Mouse (Mus musculus): ENCODE data around the gene Mrps30. TPM values are rescaled to one million over a fixed set of nuclear protein-coding genes. Genes with fewer than 3 reads are reported as not detected.
"Not testable (repeated sequence)": the region's sequence is repeated elsewhere in the genome, so short reads cannot be mapped to it uniquely, and the experiment has no call there.

Mrps30 gene
- 32.2 and 33.4 TPM in 2 replicates for polyA plus RNA-seq (2015; fragmentation: Nextera tagmentation; extraction: Ambion mirVana)

- H3K27ac ChIP-seq = peak within 1 kb of the TSS; percentile 84
- H3K4me3 ChIP-seq (replicated peaks) = peak within 1 kb of the TSS; percentile 91
- under 1% methylated on average over 92 of the region's 93 CpGs for WGBS
- peak within 1 kb of the TSS; percentile 68 for H3K4me2 ChIP-seq
- peaks cover 33% of the 10 kb centered on the region for H3K36me3 ChIP-seq
- peak; percentile 98 for ATAC-seq (replicated peaks; ENCODE audit: low FRiP score)
- no peaks in the 10 kb centered on the region for H3K9me3 ChIP-seq (replicated peaks)
- peak within 1 kb of the TSS; percentile 86 for H3K9ac ChIP-seq
- H3K27me3 ChIP-seq = no peaks in the 10 kb centered on the region
- H3K4me1 ChIP-seq = peaks cover 9% of the 10 kb centered on the region
Observed at GRCm38 (mm10) chr13:118386511-118387447, at the start of gene Mrps30, which contains the start of gene B430218F22Rik. Gene Mrps30, minus strand, starts transcription at chr13:118387252. Gene B430218F22Rik, plus strand, starts transcription at chr13:118386630.

GRCm38 (mm10) chr13:118420847-118421246 is 33.8 kb upstream of the Mrps30 start:
- Histone ChIP-seq H3K4me1 (no peaks in the 10 kb centered on the region), H3K9me3 (replicated peaks) (no peaks in the 10 kb centered on the region), H3K27ac (no peak overlapping the region), H3K36me3 (no peaks in the 10 kb centered on the region), H3K27me3 (no peaks in the 10 kb centered on the region), H3K9ac (no peak overlapping the region), H3K4me2 (no peak overlapping the region), H3K4me3 (replicated peaks) (no peak overlapping the region)
- WGBS = 91% methylated on average over 1 of the region's 1 CpGs
- no peak for ATAC-seq (replicated peaks; ENCODE audit: low FRiP score)

GRCm38 (mm10) chr13:118420408-118420807 is 33.4 kb upstream of the Mrps30 start:
- H3K36me3 ChIP-seq = no peaks in the 10 kb centered on the region
- H3K4me3 ChIP-seq (replicated peaks) = no peak overlapping the region
- no peak overlapping the region for H3K4me2 ChIP-seq
- H3K9ac ChIP-seq = no peak overlapping the region
- H3K27ac ChIP-seq = no peak overlapping the region
- 77% methylated on average over 1 of the region's 1 CpGs for WGBS
- H3K4me1 ChIP-seq = no peaks in the 10 kb centered on the region
- H3K9me3 ChIP-seq (replicated peaks) = no peaks in the 10 kb centered on the region
- no peaks in the 10 kb centered on the region for H3K27me3 ChIP-seq
- ATAC-seq (replicated peaks; ENCODE audit: low FRiP score) = no peak

- Histone ChIP-seq H3K4me3 (replicated peaks) (no peak overlapping the region), H3K27me3 (no peaks in the 10 kb centered on the region), H3K4me2 (no peak overlapping the region), H3K36me3 (no peaks in the 10 kb centered on the region), H3K4me1 (no peaks in the 10 kb centered on the region), H3K27ac (no peak overlapping the region), H3K9ac (no peak overlapping the region), H3K9me3 (replicated peaks) (no peaks in the 10 kb centered on the region)
- whole genome bisulfite sequencing = 43% methylated on average over 4 of the region's 4 CpGs
- ATAC-seq (replicated peaks; ENCODE audit: low FRiP score) = no peak
Observed at GRCm38 (mm10) chr13:118418163-118418562, 31.1 kb upstream of the Mrps30 start.

- WGBS = 73% methylated on average over 6 of the region's 6 CpGs
- H3K9me3 ChIP-seq (replicated peaks) = no peaks in the 10 kb centered on the region
- 0 out of 2 replicates have a peak, but pooled peaks have one; percentile 33 for ATAC-seq (replicated peaks; ENCODE audit: low FRiP score)
- H3K4me1 ChIP-seq = 0 out of 2 replicates have a peak, but pooled peaks cover 5% of the 10 kb centered on the region
- no peaks in the 10 kb centered on the region for H3K27me3 ChIP-seq
- no peak overlapping the region for H3K9ac ChIP-seq
- H3K27ac ChIP-seq = no peak overlapping the region
- no peak overlapping the region for H3K4me3 ChIP-seq (replicated peaks)
- no peak overlapping the region for H3K4me2 ChIP-seq
- H3K36me3 ChIP-seq = no peaks in the 10 kb centered on the region
Observed at GRCm38 (mm10) chr13:118411297-118411992, 24.4 kb upstream of the Mrps30 start.

- no peaks in the 10 kb centered on the region for H3K4me1 ChIP-seq
- H3K9me3 ChIP-seq (replicated peaks) = no peaks in the 10 kb centered on the region
- no peaks in the 10 kb centered on the region for H3K36me3 ChIP-seq
- ATAC-seq (replicated peaks; ENCODE audit: low FRiP score) = no peak
- no peak overlapping the region for H3K4me3 ChIP-seq (replicated peaks)
- no peak overlapping the region for H3K9ac ChIP-seq
- H3K4me2 ChIP-seq = no peak overlapping the region
- peaks cover 6% of the 10 kb centered on the region; the same call in 1 of the 2 replicates for H3K27me3 ChIP-seq
- H3K27ac ChIP-seq = no peak overlapping the region
Observed at GRCm38 (mm10) chr13:118403544-118403943, 16.5 kb upstream of the Mrps30 start.

- ATAC-seq (replicated peaks; ENCODE audit: low FRiP score) = no peak
- H3K4me2 ChIP-seq = no peak overlapping the region
Observed at GRCm38 (mm10) chr13:118400340-118400739, 13.3 kb upstream of the Mrps30 start.

GRCm38 (mm10) chr13:118395803-118396202 is 8.8 kb upstream of the Mrps30 start:
- Histone ChIP-seq H3K27ac (no peak overlapping the region), H3K9ac (no peak overlapping the region), H3K9me3 (replicated peaks) (no peaks in the 10 kb centered on the region), H3K4me3 (replicated peaks) (no peak overlapping the region), H3K4me2 (no peak overlapping the region), H3K36me3 (no peaks in the 10 kb centered on the region), H3K27me3 (no peaks in the 10 kb centered on the region), H3K4me1 (no peaks in the 10 kb centered on the region)
- no peak for ATAC-seq (replicated peaks; ENCODE audit: low FRiP score)
- WGBS = 80% methylated on average over 3 of the region's 3 CpGs

More at GRCm38 (mm10) chr13:118400340-118400739, 13.3 kb upstream of the Mrps30 start:
- no peaks in the 10 kb centered on the region for H3K4me1 ChIP-seq
- no peaks in the 10 kb centered on the region for H3K36me3 ChIP-seq
- no peak overlapping the region for H3K9ac ChIP-seq
- WGBS = 75% methylated on average over 6 of the region's 6 CpGs
- H3K27ac ChIP-seq = no peak overlapping the region
- H3K4me3 ChIP-seq (replicated peaks) = no peak overlapping the region
- peaks cover 6% of the 10 kb centered on the region; the same call in 1 of the 2 replicates for H3K27me3 ChIP-seq
- no peaks in the 10 kb centered on the region for H3K9me3 ChIP-seq (replicated peaks)

GRCm38 (mm10) chr13:118387448-118387801 is 373 bp upstream of the Mrps30 start:
- H3K9ac ChIP-seq; H3K27ac ChIP-seq; H3K27me3 ChIP-seq; H3K4me1 ChIP-seq; H3K9me3 ChIP-seq (replicated peaks): not testable (repeated sequence)
- WGBS = 10% methylated on average over 10 of the region's 10 CpGs
- ATAC-seq (replicated peaks; ENCODE audit: low FRiP score) = peak; percentile 71
- peaks cover 27% of the 10 kb centered on the region for H3K36me3 ChIP-seq
- peak overlapping the region; percentile 68 for H3K4me2 ChIP-seq
- H3K4me3 ChIP-seq (replicated peaks) = peak overlapping the region; percentile 91

GRCm38 (mm10) chr13:118380381-118380780 is 6.7 kb downstream of the Mrps30 start:
- WGBS = 39% methylated on average over 10 of the region's 10 CpGs
- H3K4me2 ChIP-seq = no peak overlapping the region
- peak; percentile 81 for ATAC-seq (replicated peaks; ENCODE audit: low FRiP score)
- 0 out of 2 replicates have a peak overlapping the region, but pooled peaks have one; percentile 45 for H3K27ac ChIP-seq
- H3K4me3 ChIP-seq (replicated peaks) = no peak overlapping the region
- H3K27me3 ChIP-seq = no peaks in the 10 kb centered on the region
- H3K4me1 ChIP-seq = no peaks in the 10 kb centered on the region; the same call in 1 of the 2 replicates
- peaks cover 70% of the 10 kb centered on the region for H3K36me3 ChIP-seq
- H3K9ac ChIP-seq = no peak overlapping the region
- no peaks in the 10 kb centered on the region for H3K9me3 ChIP-seq (replicated peaks)

GRCm38 (mm10) chr13:118379155-118379554 is 7.9 kb downstream of the Mrps30 start:
- Histone ChIP-seq H3K27me3 (no peaks in the 10 kb centered on the region), H3K4me1 (no peaks in the 10 kb centered on the region), H3K9me3 (replicated peaks) (no peaks in the 10 kb centered on the region), H3K4me2 (no peak overlapping the region), H3K27ac (no peak overlapping the region), H3K4me3 (replicated peaks) (no peak overlapping the region), H3K9ac (no peak overlapping the region), H3K36me3 (peaks cover 61% of the 10 kb centered on the region)
- ATAC-seq (replicated peaks; ENCODE audit: low FRiP score) = no peak
- 76% methylated on average over 1 of the region's 1 CpGs for WGBS

GRCm38 (mm10) chr13:118372871-118373270 is 14.2 kb downstream of the Mrps30 start:
- no peak for ATAC-seq (replicated peaks; ENCODE audit: low FRiP score)
- 74% methylated on average over 4 of the region's 4 CpGs for WGBS
- Histone ChIP-seq H3K9ac (no peak overlapping the region), H3K27ac (no peak overlapping the region), H3K27me3 (no peaks in the 10 kb centered on the region), H3K4me3 (replicated peaks) (no peak overlapping the region), H3K4me2 (no peak overlapping the region), H3K36me3 (peaks cover 7% of the 10 kb centered on the region), H3K4me1 (no peaks in the 10 kb centered on the region), H3K9me3 (replicated peaks) (no peaks in the 10 kb centered on the region)

Measured in kidney, embryonic 15.5 days (tissue).